Mouse (Mus musculus) sigmoid colon, adult 10 weeks (tissue): Measurements from ENCODE around the gene Stxbp3. TPM values are rescaled to one million over a fixed set of nuclear protein-coding genes. Genes with fewer than 3 reads are reported as not detected.

Source experiments
- polyA plus RNA-seq: library from polyadenylated mRNA; stranded (reverse); fragments of 350-450 nt; fragmentation: Illumina TruSeq; extraction: RNeasy Lipid Tissue Mini Kit (QIAGEN cat#74804); gene quantifications from one replicate; pipeline ENCODE4 v1.2.3, GENCODE M21; 2014; ENCODE audit warnings: low read depth, low replicate concordance

Stxbp3 gene
- 224 TPM for polyA plus RNA-seq

DNA sequence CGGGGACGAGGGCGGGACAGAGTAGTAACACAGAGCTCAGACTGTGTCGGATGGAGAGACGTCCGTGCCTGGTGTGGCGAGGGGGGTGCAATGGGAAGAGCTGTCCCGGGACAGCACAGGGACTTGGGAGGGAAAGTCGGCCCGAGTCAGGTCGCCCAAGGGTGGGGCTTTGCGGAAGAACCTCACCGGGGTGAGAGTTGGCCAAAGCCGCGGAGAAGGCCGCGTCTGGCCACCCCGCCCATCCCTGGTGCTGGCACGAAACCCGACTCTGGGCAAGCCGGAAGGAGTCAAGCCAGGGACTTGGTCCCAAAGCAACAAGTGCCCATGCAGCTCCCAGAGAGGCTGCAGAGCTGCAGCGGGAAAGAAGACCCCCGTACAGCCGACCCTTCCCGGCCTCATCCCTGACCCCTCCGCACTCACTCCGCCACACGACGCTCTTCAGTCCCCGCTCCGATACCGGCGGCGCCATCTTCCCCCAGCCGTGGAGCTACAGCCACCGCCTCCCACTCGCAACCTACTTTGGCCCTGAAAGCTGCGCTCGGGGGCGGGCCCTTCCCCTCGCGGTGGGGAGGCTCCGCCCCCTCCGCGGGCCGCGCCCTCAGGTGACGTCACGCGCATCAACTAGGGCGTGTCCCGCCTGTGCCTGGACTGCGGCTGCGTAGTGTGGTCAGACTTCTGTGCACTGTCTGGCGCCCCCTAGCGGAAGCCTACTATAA lies at the start of gene Stxbp3:
Gene Stxbp3, minus strand, starts transcription at position 527 of the 716 bp plus-strand sequence.

DNA sequence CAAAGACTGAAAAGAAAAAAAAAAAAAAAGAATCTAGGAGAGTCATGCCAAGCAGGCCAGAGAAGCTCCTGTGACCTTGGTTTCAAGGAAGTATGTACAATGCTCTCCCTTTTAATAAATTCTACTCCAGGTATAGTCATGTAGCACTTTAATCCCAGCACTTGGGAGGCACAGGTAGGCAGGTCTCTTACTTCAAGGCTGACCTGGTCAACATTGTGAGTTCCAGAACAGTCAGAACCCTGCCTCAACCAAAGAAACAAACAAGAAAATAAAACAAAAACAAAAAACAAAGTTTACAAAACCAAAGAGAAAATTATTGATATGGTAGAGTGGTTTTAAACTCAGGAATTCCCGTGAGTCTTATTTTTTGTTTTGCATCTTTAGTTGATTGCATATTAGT lies 49.6 kb upstream of the Stxbp3 start, which contains the start of gene Fndc7:
Gene Fndc7, minus strand, starts transcription at position 101 of the 400 bp plus-strand sequence.

Other genes with a start within 250 kb of the Stxbp3 start
- 31.5 TPM for gene Wdr47, start 249.2 kb downstream of the Stxbp3 start, polyA plus RNA-seq
- gene Clcc1, start 186.6 kb downstream of the Stxbp3 start, polyA plus RNA-seq, result 39.6 TPM
- 41.1 TPM for gene Gpsm2, start 118.2 kb downstream of the Stxbp3 start, polyA plus RNA-seq
- gene Aknad1, start 100.9 kb downstream of the Stxbp3 start, polyA plus RNA-seq, result 0.22 TPM
- not detected for gene Fndc7, start 49.5 kb upstream of the Stxbp3 start, polyA plus RNA-seq
- gene Prpf38b, start 71.2 kb upstream of the Stxbp3 start, polyA plus RNA-seq, result 308 TPM
- gene Henmt1, start 99.3 kb upstream of the Stxbp3 start, polyA plus RNA-seq, result not detected
- gene Gm9857, start 99.9 kb upstream of the Stxbp3 start, polyA plus RNA-seq, result not detected
- 91.2 TPM for gene Fam102b, start 187.1 kb upstream of the Stxbp3 start, polyA plus RNA-seq
- gene Slc25a54, start 239.9 kb upstream of the Stxbp3 start, polyA plus RNA-seq, result not detected